Mouse (Mus musculus) frontal cortex, adult 2 months (tissue): ENCODE measurements around the gene Kcnip1. TPM values are rescaled to one million over a fixed set of nuclear protein-coding genes. Genes with fewer than 3 reads are reported as not detected.

Experiments used
- DNase-seq, 2 experiments: peaks; one replicate each; pipeline ENCODE4 v3.0.0; 2022; ENCODE audit warnings: low spot score in 1 of 2; ENCODE audit errors: extremely low spot score in 1 of 2
- polyA plus RNA-seq: library from polyadenylated mRNA; depleted of rRNA; stranded (reverse); fragments of >200 nt; gene quantifications from 2 replicates; pipeline ENCODE4 v1.2.3, GENCODE M21; 2012

Kcnip1 gene
- polyA plus RNA-seq, 1 experiment, result 58.9 TPM

DNA sequence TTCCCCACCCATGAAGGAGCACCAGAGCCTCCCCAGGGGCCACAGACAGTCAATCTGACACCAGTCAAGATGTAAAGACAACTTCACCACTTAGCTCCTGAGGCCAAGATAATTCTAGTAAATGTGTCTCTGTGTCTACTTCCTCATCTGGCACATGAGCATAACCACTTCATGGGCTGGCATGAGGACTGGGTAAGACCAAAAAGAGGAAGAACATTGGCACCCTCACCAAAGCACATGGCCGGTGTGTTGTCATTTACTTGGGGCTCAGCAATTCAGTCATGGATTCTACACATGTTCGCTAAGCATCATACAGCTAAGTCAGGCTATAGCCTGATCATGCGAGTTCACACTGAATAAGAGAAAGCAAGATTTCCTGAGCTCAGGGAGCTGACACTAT is 144.3 kb downstream of the Kcnip1 start:
- DNase-seq, result no peak

DNA sequence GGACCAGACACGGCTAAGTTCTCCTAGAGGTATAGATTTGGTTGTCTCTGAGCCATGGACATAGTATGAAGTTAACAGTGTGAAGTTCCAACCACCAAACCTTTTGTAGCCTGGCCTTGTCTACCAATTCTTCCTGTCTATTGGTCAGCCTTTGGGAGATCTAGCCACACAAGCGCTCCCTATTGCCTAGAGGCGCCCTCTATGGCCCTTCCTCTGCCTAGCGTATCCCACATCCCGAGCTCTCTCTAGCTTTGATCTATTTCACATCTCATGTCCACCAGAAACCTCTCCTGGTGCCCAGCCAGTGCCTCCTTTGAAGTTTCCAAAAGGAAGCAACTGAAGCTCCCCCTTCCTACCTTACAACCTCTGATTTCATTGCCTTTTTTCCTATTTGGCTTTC is 147.0 kb downstream of the Kcnip1 start:
- no peak for DNase-seq

DNA sequence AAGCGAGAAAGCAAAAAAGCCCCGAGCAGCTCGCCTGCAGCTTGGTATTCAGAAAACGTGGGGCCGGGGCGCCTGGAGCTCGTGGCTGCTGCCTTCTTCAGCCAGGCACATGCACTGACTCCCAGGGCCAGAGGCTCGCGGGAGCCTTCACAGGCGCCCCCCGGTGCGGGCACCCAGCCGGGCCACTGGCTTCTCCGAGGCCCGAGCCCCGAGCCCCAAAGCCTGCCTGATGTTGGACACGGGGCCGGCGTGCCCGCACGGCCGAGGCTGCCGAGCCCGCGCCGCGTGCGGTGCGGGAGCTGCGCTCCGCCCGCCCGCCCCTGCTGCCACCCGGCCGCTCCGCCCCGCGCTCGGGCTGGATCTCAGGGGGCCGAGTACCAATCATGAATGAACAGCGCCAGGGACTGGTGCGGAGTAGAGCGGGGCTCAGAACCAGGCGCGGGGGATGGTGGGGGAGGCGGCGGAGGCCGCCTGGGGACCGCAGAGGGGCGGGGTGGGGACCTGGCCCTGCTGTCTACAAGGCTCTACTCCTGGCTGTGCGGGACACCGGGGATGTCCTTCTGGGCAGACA is 149.6 kb downstream of the Kcnip1 start:
- DNase-seq, result no peak

DNA sequence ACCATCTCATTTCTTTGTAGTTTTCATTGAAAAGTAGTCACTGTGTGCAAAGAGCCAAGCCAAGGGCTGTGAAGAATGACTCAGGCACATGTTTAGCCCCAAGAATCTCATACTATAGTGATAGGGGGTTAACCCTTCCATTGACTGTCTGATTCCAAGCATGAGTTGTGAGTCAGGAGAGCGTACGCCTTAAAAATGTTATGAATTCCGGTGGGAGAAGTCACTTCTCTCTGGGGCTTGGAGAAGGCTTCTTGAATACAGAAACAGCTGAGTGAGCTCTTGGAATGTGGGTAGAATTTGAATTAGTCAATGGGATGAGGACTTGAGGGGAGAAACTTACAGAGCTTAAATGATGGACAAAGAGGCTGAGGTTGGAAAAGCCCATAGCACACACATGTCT is 153.9 kb downstream of the Kcnip1 start:
- DNase-seq, result no peak

DNA sequence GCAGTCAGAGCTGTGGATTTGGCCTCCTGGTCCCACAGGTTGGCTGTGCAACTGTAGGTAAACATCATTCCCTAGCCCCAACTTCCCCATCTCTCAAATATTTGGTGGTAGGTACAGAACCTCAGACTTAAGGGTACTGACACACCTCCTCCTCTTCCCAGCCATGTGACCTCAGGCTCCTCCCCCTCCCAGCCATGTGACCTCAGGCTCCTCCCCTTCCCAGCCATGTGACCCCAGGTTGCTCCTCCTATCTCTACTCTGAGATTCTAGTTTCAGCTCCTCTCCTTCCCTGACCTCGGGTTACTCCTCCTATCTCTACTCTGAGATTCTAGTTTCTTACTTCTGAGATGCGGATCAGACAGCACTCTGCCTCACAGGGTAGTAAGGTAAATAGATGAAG is 163.2 kb downstream of the Kcnip1 start:
- DNase-seq, result no peak

DNA sequence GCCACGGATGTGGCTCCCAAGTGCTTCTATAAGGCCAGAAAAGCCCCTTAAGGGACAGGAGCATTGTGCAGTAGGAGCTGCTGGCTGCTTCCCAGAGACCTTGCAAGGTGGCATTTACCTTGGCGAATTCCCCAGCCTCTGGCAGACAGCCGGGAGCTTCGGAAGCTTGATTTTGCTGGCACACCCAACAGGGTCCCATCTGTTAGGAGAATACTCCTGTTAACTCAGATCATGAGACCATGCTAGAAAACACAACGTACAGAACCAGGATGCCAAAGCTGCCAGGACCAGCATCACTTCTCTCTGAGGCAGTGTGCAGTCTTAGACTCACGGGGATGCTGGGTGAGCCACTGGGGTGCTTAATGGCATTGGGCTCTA is 165.1 kb downstream of the Kcnip1 start:
- peak; percentile 25 to 43 for DNase-seq

DNA sequence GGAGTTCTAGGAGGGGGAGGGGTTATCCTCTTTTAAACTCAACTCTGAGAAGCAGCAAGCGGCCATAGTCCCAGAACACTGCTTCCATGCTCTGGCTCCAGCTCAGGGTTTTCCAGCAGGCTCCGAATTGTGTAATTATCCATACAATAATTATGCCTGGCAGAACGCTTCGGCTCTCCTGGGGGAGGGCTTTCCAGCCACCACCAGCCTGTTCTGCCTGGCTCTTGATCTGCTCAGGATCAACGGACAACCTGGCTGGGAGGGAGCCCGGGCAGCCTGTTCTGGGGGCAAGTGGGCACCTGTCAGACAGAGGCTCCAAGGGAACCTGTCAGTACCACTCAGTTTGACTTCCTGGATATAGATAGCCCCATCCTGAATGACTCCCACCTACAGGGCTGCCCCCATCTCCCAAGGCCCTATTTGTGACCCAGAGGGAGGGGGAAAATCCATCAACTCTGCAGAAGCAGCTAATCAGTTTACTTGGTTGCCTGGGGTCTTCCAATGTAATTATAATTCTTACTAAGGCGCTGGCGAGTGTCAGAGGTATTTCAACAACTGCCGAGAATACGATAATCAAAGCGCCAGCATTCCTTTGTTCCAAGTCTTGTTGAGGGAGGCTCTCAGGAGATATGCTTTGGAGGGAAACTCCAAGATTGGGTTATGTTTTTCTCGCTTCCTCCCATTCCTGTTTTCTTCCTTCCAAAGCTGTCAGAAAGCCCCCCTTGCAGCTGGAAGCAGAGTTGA is 165.7 kb downstream of the Kcnip1 start:
- no peak for DNase-seq

DNA sequence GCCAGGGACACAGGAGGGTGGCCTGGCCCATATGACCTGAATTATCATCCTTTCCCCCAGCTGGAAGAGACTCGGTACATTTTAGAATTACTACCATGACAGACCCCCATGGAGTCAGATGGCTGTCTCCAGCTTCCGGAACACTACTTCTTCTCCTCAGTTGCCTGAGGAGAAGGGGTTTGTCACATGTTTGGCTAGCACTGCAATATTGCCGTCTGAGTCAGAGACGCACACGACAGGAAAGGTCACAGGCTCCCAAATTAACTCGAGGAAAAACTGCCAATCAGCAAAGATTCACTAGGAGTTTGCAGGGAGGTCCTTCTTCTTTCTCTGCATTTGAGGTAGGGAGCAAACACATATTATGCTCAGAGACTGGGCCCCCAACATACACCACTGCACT is 168.2 kb downstream of the Kcnip1 start:
- DNase-seq, result no peak

DNA sequence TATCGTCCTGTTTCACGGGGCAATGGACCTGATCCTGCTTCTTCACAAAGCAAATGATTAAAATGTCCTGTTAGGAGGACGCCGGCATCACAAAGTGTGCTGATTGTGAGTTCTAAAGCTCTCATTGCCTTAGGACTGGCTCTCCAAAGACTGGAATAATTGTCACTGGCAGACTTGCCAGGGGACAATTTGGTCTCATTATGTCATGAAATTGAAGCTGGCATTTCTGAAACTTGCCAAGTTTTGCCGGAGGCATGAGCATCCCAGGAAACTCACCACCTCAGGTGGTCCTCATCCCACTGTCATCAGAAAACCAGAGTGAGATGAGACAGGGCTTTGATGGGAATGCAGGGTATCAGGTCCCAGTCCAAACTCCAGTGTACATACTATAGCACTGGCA is 171.6 kb downstream of the Kcnip1 start:
- DNase-seq, result no peak

DNA sequence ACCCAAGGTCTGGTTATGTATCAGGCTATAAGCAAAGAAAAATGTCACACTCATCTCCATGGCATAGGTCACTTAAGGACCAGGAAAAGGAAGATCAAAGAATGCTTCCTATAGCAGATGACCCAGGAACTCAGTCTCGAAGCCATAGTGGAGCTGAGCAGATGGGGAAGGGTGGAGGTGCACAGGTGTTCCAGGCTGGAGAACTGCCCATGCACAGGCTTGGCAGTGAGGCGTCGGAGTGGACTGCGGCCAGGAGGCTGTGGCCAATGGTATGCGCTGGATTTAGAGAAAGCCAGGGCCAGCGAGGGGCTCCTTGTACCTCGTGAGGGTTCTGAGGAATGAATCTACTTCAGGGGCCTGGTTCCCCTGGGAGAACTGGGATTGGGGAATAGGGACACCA is 172.1 kb downstream of the Kcnip1 start:
- no peak for DNase-seq

DNA sequence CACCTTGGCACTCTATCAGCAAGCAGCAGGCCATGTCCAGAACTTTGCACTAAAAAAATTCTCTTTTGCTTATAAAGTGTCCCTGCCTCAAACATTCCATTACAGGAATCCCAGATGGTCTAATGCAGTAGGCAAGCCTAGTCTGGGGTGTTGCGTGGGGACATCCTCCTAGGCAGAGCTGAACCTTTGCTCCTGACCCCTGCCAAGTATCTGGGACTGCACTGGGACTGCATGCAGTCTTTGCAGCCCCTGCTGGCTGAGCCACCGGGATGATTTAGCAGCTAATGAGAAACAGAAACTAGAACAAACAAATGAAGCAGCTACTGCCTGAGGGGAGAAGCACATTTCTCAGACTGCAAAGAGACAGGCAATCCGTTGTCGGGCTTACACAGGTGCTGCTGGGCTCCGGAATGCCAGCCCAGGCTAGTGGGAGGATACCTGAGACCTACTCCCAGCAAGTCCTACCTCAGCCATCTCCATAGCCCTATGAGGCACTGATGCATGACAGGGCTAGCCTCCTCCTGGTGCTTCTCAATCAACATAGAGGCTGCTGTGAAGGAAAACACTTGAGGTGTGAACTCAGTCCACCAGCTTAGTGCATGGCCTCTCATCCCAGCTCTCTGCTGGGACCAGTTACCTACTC is 174.0 kb downstream of the Kcnip1 start:
- DNase-seq, result no peak

DNA sequence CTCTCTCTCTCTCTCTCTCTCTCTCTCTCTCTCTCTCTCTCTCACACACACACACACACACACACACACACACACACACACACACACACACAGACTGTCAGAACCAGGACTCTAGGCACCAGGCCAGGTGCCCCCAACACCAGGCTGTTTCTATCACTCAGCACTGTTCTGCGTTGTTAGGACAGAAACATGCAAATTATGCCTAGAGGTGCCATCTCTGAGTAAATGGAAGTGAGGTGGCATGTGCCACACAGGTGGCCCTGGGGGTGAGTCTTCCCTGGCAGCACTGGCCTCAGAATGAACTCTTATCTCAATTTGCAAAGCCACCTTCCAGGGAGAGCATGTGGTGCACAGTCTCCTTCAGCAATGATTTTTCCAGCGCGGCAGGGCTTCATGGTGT is 176.9 kb downstream of the Kcnip1 start:
- no peak for DNase-seq

DNA sequence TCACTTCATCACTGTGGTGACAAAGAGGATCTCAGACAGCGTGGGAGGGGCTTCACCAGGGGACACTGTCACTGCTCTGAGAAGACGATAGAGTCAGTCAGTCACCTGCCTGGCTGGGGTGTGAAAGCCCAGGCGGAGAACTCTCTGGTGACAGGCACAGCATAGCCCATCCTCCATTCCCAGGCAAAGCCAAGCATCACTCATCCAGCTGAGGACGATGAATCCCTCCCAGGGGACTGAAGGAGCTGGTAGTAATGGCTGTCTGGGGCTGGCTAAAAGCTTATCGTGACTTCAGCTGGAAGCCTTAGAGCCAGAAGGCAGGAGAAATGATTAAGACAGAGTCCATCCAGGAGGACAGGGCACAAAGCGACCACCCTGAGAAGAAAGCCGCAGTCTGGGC is 182.8 kb downstream of the Kcnip1 start:
- DNase-seq, result no peak

DNA sequence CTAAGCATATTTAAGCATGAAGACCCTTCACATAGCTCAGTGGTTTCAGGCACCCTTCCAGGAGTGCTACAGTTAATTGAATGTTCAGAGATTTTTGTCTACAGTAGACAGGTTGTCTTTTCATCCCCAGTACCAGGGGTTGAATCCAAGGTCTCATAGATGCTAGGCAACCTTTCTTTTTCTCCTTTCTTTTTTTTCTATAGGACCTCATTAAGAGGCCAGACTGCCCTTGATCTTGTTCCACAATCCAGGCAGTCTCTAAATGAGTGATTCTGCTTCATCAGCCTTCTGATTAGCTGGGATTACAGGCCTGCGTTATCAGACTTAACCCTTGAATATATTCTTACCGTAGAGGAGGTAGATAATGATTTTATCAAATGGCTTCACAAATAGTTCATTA is 189.9 kb downstream of the Kcnip1 start:
- DNase-seq, result no peak

DNA sequence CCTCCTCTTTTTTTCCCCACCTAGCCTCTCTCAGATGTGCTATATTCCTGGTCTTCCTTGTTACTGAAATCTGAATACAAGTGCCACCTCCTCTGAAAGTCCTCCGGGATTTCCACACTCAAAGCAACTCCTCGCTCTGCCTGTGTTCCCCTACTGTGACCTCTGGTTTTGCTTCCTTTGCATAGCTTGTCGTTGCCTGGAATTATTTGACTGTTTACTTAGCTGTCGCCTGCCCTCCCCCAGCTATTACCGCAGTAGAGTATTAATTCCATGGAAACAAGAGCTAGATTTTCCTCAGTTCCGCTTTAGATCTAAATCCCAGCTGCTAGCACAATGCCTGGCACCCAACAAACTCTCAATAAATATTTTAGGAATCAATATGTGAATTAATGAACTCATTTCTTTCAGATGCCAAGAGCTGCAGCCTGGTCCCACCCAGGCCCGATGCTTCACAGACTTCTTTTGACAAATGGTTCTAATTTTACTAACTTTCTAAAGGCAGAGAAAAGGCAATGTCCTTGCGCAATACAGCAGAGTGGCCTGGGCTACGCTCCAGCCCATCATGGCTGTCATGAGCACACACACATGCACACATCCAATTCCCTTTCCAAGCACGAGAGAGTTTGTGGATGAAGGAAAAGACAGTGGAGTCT is 192.4 kb downstream of the Kcnip1 start:
- DNase-seq, result no peak

DNA sequence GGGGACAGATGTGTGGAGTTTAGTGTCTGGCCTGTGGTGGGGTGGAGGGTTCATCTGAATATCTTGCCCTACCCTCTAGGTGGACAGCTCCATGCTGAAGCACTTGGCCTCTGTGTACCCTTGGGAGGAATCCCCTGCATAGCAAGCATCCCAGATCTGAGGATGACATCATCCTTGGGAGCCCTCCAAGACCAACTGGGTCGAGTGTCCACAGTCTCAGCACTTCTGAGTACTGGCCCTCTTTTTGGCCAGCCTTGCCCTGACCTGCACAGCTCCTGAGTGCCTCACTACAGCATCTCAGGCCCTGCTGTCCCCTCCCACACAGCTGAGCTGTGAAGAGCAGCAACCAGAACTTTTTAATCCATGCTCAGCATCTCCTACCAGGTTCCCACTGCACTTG is 193.0 kb downstream of the Kcnip1 start:
- DNase-seq, result no peak

DNA sequence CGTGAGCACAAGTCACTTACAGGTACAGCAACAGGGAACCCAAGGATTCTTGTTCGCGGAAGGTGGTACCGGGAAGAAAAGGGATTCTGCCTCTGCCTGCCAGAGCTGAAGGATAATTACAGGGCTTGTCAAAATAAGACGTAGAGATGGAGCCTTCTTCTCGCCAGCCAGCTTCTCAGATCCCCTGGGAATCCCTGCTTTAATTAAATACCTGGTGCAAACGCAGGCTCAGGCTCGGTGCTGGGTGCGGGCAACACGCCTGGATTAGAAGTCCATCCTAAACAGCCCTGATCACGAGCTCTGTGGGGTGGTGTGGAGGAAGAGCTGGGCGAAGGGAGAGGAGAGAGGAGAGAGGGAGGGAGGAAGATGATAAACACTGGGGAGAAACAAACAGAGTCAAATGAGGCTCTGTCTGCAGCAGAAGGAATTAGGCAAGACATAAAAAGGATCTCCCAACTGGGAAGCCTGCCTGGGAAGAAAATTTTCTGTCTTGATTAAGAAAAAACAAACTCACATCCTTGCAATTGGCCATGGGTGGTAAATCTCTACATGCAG is 194.8 kb downstream of the Kcnip1 start:
- peak in 1 of 2 experiments; percentile 12 for DNase-seq

DNA sequence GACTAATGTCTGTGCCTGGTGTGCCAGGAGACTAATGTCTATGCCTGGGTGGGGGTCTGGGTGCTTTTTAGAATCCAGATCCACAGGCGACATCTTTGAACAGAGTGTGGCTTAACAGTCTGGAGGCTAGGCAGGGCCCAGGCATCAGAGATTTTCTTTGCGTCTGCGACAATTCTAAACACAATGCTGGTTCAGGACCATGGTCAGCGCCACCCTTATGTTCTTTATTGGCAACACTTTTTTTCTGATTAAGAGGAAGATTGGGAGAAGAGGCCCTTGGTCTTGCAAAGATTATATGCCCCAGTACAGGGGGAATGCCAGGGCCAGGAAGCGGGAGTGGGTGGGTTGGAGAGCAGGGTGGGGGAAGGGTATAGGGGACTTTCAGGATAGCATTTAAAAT is 205.6 kb downstream of the Kcnip1 start:
- no peak for DNase-seq

DNA sequence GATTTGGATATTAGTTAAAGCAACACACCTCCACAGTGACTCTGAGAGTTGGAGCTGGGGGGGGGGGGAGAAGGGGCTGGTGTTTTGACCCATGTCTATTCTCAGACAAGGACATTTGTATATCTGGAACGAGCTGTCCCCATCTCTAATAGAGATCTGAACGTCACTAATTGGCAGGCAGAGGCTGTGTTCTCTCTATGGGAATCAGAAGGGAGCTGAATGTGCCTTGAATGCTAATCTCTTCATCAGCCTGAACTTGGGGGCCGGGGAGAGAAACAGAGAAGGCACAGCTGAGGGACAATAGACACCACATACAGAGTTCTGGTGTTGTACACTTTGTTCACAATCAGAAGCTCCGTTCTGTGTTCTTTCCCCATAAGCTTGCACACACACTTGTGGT is 206.4 kb downstream of the Kcnip1 start:
- peak in 1 of 2 experiments; percentile 18 for DNase-seq

DNA sequence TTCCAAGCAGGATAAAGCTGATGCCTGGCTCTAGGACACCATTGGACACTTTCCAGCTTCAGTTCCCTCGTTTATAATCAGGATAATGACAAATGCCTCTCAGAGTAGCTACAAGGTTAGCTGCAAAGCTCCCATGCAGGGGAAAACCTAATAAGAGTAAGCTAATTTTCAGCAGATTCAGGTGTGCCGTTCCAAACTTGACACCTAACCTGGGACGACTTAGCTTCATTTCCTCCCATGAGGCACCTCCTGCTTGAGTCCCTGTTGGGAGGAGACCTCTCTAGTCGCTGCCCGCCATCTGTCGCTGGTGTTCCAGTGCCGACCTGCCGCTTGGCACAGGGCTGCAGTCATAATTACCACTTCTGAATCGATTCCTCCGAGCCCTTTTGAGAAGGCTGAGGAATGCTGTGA is 211.4 kb downstream of the Kcnip1 start:
- no peak for DNase-seq

DNA sequence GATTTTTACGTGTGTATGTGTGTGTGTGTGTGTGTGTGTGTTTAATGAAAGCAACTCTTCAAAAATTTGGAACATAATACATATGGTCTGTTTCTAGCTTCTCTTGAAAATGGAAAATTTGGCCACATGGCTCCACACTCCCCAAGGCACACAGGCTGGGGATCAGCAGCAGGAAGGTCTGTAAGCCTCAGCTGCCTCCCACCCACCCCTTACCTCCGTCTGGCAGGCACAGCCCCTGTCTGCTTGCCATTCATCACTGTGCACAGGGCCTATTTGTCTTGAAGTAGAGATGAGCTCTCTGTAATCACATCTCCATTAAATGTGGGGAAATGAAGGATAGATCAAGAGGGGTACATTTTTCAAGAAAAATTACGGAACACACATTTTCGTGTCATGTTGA is 212.7 kb downstream of the Kcnip1 start:
- no peak for DNase-seq
